Mouse (Mus musculus) macrophage (primary cell): ENCODE results near the gene Abcd4. TPM values are rescaled to one million over a fixed set of nuclear protein-coding genes. Genes with fewer than 3 reads are reported as not detected.

ENCODE experiments used
- H3K27ac ChIP-seq: fragments of 350-480 bp; formaldehyde crosslinking; 2 replicates; pipeline ENCODE4 v1.9.0; 2021
- H3K36me3 ChIP-seq: fragments of 350-480 bp; formaldehyde crosslinking; 2 replicates; pipeline ENCODE4 v1.9.0; 2021; ENCODE audit errors: inconsistent target
- H3K4me3 ChIP-seq: fragments of 350-480 bp; formaldehyde crosslinking; 2 replicates; pipeline ENCODE4 v1.9.0; 2021; ENCODE audit errors: inconsistent target
- H3K79me2 ChIP-seq: fragments of 350-480 bp; formaldehyde crosslinking; 2 replicates; pipeline ENCODE4 v1.9.0; 2021; ENCODE audit errors: inconsistent target
- WGBS: methylation state at CpG from one replicate; pipeline ENCODE4 v1.1.7; 2026; ENCODE audit warnings: inconsistent platforms; ENCODE audit not compliant: missing documents; 5-methylcytosine and 5-hydroxymethylcytosine counted together
- polyA plus RNA-seq: library from polyadenylated mRNA; stranded (reverse); fragments of 250-400 nt; gene quantifications from 3 replicates; pipeline ENCODE4 v1.2.4, GENCODE M21; 2018; ENCODE audit warnings: inconsistent platforms

Gene Abcd4
- polyA plus RNA-seq, 1 experiment from 2014 or later, result 5.1 TPM

GRCm38 (mm10) chr12:84604001-84604400 lies 13.2 kb downstream of the Abcd4 start:
- H3K4me3 ChIP-seq, result no peak overlapping the region
- no peak overlapping the region for H3K27ac ChIP-seq
- no peaks in the 10 kb centered on the region for H3K79me2 ChIP-seq
- H3K36me3 ChIP-seq, result peaks cover 8% of the 10 kb centered on the region; the same call in 1 of the 2 replicates
- WGBS, result 89% methylated on average over 6 of the region's 7 CpGs

DNA sequence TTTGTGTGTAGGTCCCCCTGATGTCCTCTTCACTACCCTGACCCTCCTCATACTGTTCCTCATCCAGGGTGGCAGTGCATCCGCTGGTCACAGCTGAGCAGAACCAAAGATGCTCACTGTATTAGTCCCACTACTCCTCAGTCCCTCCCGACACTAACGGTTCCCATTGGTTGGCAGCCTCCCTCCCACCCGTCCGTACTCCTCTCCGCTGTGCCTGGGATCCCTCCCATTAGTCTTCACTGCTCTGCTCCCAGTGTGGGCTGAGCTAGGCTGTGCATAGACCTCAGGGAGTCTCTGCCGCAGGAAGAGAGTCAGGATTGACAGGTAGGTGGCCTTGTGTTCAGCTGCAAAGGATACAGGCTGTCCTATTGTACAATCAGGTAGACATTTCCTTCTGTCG lies 18.9 kb downstream of the Abcd4 start:
- 48% methylated on average over 8 of the region's 8 CpGs for WGBS
- Histone ChIP-seq H3K79me2 (no peaks in the 10 kb centered on the region), H3K27ac (no peak overlapping the region), H3K36me3 (0 out of 2 replicates have a peak, but pooled peaks cover 5% of the 10 kb centered on the region), H3K4me3 (no peak overlapping the region)

DNA sequence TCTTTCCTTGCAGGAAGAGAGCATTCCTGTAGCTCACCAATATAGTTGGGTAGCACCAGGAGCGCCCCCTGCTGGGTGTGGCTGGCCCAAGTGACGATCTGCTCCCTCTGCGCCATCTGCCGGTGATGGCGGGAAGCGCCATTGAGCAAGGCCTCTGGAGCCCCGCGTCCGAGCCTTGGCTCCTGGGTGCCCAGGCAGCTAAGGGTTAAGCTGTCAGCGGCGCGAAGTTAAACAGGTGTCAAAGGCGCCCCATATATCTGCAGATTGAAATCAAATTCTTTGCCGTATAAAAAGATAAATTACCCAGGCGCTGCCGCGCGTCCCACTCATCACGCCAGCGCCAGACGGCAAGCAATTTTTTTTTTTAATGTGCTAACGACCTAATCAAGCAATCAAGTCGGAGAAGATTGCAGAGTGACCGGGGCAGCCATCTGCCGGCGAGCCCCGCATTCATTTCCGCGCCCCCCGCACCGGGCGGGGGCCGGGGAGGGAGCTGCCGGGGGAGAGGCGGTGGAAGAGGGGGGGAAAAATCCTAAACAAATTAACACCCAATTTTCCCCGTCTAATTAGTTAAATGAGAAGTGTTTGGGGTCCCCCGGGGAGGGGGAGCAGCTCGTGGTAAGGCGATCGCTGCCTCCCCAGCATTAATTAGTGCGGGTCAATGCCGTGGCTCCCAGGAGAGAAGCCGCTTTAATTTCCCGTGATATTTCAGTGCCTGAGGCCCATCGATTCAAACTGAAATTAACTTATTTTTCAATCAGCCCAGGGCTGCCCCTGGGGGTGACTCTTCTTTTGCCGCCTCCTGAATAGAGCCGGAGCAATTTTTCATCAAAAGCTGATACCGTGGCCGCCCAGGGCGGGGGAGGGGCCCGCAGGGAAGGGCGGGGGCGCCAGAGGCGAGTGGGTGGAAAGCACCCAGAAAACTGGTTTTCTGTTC lies 27.1 kb downstream of the Abcd4 start:
- Histone ChIP-seq H3K36me3 (no peaks in the 10 kb centered on the region), H3K27ac (no peak overlapping the region), H3K79me2 (no peaks in the 10 kb centered on the region), H3K4me3 (peak overlapping the region; percentile 15; the same call in 1 of the 2 replicates)
- whole genome bisulfite sequencing, result 5% methylated on average over 46 of the region's 54 CpGs

- Histone ChIP-seq H3K27ac (no peak overlapping the region), H3K36me3 (no peaks in the 10 kb centered on the region), H3K4me3 (no peak overlapping the region), H3K79me2 (no peaks in the 10 kb centered on the region)
- WGBS, result 95% methylated on average over 2 of the region's 2 CpGs
Observed at GRCm38 (mm10) chr12:84581285-84581684, 35.9 kb downstream of the Abcd4 start.

- Histone ChIP-seq H3K4me3 (no peak overlapping the region), H3K27ac (no peak overlapping the region)
- WGBS, result 57% methylated on average over 5 of the region's 5 CpGs
Observed at GRCm38 (mm10) chr12:84578440-84578770, 38.8 kb downstream of the Abcd4 start.

DNA sequence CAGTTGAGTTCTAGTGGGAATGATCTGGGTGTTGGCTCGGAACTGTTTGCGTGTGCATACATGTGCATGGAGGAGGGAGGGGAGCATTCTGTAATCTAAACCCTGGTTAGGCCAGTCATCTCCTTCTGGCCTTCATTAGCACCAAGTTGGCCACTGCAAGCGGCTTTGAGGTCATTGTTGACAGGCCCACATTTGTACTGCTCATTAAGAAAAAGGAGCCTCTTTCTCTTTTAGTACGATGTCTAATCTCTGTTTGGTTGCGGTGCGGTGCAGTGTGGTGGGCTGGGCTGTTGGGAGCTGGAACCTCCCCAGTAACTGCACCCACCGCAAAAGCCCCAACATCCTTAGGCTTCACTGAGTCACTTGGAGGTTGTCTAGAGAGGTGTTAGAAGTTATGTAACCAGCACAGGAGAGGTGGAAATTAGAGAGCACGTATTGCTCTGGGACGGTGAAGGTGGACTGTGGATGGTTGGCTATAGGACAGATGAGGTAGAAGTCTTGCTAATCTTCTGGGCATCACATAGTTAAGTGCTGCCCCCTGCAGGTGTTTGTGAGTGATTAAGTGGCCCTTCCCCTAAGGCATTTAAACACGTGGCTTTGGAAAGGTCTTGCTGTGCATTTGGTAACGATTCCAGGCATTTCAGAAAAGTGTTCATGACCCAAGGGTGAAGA lies 39.3 kb downstream of the Abcd4 start:
- Histone ChIP-seq H3K36me3 (no peaks in the 10 kb centered on the region), H3K27ac (no peak overlapping the region), H3K4me3 (no peak overlapping the region), H3K79me2 (no peaks in the 10 kb centered on the region)
- WGBS, result 77% methylated on average over 11 of the region's 11 CpGs

More at GRCm38 (mm10) chr12:84578440-84578770, 38.8 kb downstream of the Abcd4 start:
- Histone ChIP-seq H3K79me2 (no peaks in the 10 kb centered on the region), H3K36me3 (no peaks in the 10 kb centered on the region)

DNA sequence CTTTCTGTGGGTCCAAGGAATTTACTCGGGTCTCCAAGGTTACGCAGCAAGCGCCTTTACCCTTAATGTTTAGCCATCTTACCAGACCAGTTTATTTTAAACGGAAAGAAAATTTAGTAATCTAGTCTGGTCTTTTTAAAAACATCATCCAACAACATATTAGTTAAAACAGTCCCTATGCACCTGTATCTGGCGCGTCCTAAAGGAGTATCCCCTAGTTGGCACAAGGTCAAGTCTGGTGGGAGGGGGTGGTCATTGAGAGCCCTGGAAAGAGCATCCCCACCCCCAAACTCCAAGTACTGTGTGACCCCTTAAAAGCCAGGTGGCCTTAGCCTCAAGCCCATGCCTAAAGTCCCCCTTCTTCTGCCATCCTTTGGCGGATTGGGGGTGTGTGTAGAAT lies 44.1 kb downstream of the Abcd4 start:
- no peaks in the 10 kb centered on the region for H3K79me2 ChIP-seq
- WGBS, result 53% methylated on average over 7 of the region's 7 CpGs
- H3K27ac ChIP-seq, result no peak overlapping the region
- H3K36me3 ChIP-seq, result no peaks in the 10 kb centered on the region
- H3K4me3 ChIP-seq, result no peak overlapping the region

- Histone ChIP-seq H3K4me3 (no peak overlapping the region), H3K36me3 (no peaks in the 10 kb centered on the region), H3K79me2 (no peaks in the 10 kb centered on the region), H3K27ac (no peak overlapping the region)
- 17% methylated on average over 7 of the region's 7 CpGs for WGBS
Observed at GRCm38 (mm10) chr12:84572341-84572720, 44.9 kb downstream of the Abcd4 start.

DNA sequence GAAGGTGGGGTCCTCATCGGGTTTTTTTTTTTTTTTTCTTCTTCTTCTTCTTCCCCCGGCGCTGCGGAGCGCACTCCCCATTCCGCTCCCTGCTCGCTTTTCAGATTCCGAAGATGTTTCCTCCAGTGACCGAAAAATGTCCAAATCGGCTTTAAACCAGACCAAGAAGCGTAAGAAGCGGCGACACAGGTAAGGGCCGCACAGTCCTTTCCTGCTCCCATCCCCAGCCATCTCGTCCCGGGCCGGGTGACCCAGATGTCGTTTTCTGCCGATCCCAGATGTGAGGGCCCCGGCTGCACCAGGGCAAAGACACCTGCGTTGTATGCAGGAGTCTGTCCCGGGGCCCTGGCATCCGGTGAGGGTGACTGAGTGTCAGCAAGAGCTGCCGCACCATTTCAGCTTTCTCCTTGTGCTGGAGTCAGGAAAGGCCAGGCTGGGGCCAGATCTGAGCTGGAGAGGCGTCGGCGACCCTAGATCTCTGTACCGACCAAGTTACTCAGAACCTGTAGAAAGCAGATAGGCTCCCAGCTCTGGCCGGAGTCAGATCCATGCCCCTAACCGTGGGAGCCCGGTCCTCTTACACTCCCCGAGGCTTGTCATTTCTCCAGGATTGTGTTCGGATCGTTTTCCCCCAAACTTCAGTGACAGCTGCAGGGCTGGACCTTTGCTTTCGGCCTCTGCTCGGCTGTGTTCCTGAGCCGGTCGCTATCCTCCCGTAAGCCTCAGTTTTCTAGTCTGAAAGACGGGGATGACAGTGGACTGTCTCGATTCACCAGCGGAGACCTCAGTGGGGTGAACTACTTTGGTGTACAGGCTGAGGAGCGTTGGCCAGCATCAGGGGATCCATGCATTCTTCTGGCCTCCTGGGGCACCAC lies 45.5 kb downstream of the Abcd4 start:
- no peak overlapping the region for H3K27ac ChIP-seq
- H3K4me3 ChIP-seq, result no peak overlapping the region
- H3K79me2 ChIP-seq, result no peaks in the 10 kb centered on the region
- WGBS, result 6% methylated on average over 42 of the region's 43 CpGs
- no peaks in the 10 kb centered on the region for H3K36me3 ChIP-seq

GRCm38 (mm10) chr12:84570694-84571415 lies 46.4 kb downstream of the Abcd4 start:
- Histone ChIP-seq H3K4me3 (no peak overlapping the region), H3K79me2 (no peaks in the 10 kb centered on the region), H3K27ac (no peak overlapping the region), H3K36me3 (no peaks in the 10 kb centered on the region)
- 8% methylated on average over 34 of the region's 34 CpGs for WGBS

DNA sequence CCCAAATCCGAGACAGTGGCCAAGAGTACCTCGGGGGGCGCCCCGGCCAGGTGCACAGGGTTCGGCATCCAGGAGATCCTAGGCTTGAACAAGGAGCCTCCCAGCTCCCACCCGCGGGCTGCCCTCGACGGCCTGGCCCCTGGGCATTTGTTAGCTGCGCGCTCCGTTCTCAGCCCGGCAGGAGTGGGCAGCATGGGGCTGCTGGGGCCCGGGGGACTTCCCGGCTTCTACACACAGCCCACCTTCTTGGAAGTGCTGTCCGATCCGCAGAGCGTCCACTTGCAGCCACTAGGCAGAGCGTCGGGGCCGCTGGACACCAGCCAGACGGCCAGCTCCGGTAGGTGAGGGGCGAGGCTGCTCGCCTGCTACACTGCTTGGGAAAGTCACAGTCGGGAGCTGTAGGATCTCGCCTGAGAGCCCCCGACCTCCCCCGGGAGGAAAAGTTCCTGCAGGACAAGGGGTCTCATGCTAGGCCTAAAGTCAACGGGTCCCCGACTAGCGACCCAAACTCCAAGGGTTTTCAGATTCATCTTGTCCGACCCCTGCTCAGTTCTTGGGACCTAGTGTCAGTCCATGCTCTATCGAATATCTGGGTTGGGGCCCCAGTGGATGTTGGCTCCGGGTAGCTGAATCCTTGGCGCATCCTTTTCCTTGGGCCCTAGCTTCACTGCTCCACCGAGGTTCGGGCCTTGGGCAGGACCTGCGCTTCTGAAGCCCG lies 47.1 kb downstream of the Abcd4 start:
- Histone ChIP-seq H3K36me3 (no peaks in the 10 kb centered on the region), H3K27ac (no peak overlapping the region), H3K79me2 (no peaks in the 10 kb centered on the region), H3K4me3 (no peak overlapping the region)
- 6% methylated on average over 39 of the region's 40 CpGs for WGBS

GRCm38 (mm10) chr12:84569336-84569970 lies 47.8 kb downstream of the Abcd4 start, which contains the start of gene Vsx2:
Vsx2 (plus strand) TSS chr12:84569762.
- 22% methylated on average over 24 of the region's 25 CpGs for WGBS

DNA sequence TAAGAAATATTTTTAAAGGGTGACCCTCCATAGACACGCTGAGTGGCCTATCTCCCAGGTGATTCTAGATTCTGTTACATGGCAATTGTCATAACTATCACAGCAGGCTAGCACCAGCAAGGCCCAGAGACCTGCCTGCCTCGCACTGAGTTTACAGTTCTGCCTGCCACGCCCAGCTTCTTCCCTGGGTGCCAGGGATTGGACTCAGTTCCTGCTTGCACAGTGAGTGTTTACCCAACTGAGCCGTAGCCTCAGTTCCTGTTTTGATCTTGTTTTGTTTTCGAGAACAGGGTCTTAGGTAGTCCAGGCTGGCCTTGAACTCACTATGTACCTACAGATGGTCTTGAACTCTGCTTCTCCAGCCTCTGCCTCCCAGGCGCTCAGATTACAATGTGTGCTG lies 49.6 kb downstream of the Abcd4 start:
- H3K79me2 ChIP-seq, result no peaks in the 10 kb centered on the region
- H3K4me3 ChIP-seq, result no peak overlapping the region
- WGBS, result 61% methylated on average over 6 of the region's 6 CpGs
- no peaks in the 10 kb centered on the region for H3K36me3 ChIP-seq
- no peak overlapping the region for H3K27ac ChIP-seq

More at GRCm38 (mm10) chr12:84569336-84569970, 47.8 kb downstream of the Abcd4 start, which contains the start of gene Vsx2:
- Histone ChIP-seq H3K4me3 (no peak within 1 kb of the TSS), H3K27ac (no peak within 1 kb of the TSS), H3K36me3 (no peaks in the 10 kb centered on the region), H3K79me2 (no peaks in the 10 kb centered on the region)
